Mouse (Mus musculus): ENCODE measurements around the gene Gsdmc4.
"Not testable (repeated sequence)": the region's sequence is repeated elsewhere in the genome, so short reads cannot be mapped to it uniquely, and the experiment has no call there.

The Gsdmc4 gene

GRCm38 (mm10) chr15:63912197-63912596 is at the start of gene Gsdmc4:
Gsdmc4 (minus strand) TSS chr15:63912297.
- not testable (repeated sequence) for DNase-seq

DNA sequence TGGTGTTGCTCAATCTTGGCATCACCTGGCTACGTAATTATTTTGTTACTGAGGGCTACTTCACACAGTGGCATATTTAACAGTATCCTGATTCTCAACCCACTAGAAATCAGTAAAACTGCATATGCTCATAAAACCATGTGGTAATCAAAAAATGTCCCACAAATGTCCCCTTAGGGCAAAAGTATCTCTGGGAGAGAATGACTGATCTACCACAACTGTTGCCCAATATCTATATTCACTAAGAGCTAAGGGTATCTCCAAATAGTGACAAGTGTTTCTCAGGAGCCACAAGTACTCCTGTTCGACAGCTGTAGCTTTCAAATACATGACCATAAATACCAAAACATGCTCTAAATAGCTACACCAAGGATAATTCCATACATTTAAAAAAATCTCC is 48.4 kb upstream of the Gsdmc4 start:
- DNase-seq: no peak

DNA sequence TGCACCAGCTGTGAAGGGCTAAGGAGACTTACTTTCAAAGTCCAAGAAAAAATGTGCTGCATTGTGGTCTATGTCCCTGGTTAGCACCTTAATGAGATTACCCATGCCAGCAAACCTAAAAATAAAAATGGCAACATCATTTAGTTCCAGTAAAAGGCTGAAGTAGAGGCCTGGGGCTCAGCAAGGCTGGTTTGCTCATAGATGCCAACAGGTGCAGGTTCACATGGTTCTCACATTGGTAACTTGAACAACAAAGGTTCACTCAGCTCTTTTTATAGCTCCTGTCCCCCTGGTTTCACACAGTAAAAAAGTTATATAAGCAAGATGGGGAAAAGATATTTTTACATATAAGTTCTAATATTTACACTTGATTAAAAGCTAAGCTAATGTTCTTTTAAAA is 45.5 kb upstream of the Gsdmc4 start:
- no peak for DNase-seq

GRCm38 (mm10) chr15:63953256-63953655 is 41.2 kb upstream of the Gsdmc4 start:
- DNase-seq: no peak

DNA sequence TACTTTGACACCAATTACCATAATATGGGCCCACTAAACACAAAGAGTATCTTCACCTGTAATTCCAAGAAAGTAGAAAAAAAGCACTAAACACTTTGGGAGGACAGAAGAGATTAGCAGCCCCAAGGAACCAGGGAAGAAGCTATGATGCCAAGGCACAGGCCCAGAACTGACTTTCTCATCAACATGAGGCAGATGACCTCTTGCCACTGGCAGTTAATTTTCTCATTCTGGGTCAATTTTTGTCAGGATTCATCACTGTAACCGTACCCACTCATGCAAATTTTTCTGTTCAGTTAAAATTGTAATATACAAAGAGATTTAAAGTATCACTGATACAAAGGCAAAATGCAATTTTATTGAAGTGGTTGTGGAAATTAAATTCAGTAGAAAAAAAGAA is 29.1 kb upstream of the Gsdmc4 start:
- no peak for DNase-seq

GRCm38 (mm10) chr15:63932656-63933055 is 20.6 kb upstream of the Gsdmc4 start:
- DNase-seq: no peak

DNA sequence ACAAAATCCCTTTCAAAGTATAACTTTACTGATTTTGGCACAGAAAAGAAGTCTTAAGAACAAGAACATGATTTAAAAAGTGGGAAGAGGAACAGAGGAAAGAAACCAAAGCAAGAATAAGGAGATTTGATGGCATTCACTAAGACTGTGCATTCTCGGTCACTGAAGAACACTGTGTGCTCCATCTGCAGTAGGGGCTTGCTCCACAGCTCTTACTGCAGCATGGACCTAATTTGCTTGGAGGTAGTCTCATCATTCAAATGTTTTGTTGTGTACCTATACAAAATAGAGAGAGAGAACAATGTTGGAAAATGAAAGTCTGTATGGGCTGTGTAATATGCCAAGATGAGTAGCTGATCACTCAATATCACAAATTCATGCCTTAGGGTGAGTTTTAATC is 19.3 kb upstream of the Gsdmc4 start:
- DNase-seq: no peak

DNA sequence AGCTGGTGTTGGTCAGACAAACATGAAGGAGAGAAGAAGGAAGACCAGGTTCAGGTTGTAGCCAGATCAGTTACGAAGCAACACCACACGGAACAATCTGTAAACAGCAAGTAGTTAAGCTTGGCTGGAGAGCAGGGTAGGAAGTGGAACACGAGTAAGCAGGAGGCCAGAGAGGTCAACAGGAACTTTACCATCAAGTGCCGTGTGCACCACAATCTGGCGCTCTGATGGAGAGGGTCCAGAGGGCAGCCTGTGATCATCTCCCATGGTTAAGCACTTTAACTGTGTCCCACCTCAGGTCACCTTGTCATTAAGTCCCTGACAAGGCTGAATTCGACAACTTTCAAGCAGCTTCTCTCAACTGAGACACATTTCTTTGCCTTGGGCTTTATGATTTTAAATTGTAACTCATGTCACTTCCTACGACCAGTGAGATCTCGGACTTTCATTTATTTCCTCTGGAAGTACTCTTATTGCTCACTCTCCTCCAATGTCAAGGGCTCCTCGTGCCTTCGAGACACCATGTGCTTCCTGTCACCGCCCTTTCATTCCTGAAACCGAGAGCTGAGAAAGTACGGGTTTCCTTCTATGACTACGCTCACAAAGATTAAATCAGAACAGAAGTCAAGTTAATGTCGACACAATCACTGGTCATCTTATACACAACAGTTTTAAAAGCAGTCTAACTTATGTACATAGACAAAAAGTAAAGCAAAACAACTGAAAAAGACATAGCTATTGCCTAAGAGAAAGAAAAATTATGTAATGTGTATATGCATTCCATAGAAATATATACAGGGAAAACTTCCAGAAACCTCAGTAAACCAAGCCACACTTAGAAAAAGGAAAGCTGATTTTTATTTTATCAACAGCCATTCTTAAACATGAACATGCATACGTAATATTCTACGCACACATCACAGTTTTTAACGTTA is 18.3 kb upstream of the Gsdmc4 start:
- no peak for DNase-seq

- no peak for DNase-seq
Observed at GRCm38 (mm10) chr15:63926201-63926600, 14.1 kb upstream of the Gsdmc4 start.

DNA sequence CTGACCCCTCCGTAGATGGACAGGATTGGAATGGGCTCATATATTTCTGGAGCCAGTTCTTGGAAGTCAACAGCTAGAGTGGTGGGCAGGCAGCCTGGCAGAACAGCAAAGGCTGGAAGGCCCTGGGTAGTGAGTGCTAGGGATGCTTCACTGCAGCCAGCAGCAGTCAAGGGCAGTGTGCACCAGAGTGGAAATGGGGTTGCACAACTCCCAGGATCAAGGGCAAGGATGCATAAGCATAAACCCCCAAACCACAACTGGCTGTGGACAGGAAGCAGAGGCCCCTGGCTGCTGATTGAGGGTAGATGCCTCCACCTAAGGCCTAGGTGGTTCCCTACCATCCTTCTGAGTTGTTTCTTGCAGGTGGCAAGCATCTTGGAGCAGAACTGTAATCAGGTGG is 12.4 kb upstream of the Gsdmc4 start:
- no peak for DNase-seq

DNA sequence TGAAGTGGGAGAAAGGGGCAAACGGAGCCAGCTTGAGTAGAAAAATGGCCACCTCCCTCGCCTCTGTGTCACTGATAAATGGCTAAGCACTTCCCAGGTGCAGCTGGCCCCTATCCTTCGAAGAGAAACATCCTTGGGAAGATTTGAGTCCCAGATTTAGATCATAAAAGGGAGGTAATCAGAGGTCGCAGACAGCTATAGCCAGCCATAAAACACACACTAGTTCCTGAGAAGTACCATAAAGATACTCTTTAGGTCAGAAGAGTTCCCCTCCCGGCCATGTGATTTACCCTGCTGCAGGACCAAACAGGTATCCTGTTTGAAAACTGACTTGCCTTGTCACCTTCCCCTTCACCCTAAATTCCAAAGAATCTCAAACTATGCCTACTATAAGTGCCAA is 9.5 kb upstream of the Gsdmc4 start:
- DNase-seq: not testable (repeated sequence)

DNA sequence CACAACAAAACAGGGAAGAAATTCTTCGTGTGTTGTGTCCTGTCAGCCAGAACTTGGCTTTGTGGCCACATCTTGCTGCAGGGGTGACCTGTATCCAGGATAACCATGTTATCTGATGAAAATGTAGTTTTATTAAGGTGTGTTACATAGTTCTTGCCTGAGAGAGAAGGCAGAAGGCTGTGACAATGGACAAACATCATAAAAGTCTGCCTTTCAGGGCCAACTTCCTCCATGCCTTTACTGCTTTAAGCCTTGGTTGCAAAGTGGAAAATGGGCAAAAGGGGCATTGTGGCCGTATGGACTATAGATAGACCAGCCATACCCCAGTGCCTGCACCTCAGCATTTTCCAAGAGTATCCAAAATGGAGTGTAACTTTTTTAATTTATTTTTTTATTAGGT is 7.6 kb upstream of the Gsdmc4 start:
- not testable (repeated sequence) for DNase-seq

DNA sequence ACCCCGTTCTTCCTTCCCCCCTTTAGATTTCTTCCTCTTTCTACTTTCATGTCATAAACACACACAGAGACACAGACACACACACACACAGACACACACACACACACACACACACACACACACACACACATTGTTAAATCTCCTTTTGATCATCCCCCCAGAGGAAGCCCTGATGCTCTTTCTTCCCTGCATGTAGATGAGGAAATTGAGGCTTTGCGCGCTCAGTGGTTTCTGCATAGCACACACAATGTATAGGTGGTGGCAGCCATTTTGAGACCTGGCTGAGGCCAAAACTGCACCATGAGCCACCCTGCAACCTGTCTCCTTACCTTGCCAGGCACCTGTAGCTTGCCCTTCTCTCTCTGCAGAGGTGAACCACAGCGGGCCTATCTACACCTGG is 4.5 kb upstream of the Gsdmc4 start:
- DNase-seq: not testable (repeated sequence)

DNA sequence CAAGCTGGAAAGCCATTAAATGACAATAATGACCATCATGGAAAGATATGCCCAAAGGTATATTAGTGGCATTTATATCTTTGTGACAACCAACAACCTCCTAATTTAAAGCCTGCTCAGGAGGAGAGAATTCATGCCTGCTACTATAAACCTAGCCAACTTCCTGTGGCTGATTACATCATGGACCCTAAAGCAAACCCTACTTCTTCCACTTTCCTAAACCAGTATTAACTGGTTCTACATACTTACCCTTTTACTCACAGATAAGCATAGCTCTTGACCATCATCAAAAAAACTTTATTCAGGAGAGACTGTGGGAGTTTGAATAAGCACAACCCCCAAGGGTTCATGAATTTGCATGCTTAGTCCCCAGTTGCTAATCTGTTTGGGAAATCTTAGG is 2.2 kb downstream of the Gsdmc4 start:
- DNase-seq: not testable (repeated sequence)

DNA sequence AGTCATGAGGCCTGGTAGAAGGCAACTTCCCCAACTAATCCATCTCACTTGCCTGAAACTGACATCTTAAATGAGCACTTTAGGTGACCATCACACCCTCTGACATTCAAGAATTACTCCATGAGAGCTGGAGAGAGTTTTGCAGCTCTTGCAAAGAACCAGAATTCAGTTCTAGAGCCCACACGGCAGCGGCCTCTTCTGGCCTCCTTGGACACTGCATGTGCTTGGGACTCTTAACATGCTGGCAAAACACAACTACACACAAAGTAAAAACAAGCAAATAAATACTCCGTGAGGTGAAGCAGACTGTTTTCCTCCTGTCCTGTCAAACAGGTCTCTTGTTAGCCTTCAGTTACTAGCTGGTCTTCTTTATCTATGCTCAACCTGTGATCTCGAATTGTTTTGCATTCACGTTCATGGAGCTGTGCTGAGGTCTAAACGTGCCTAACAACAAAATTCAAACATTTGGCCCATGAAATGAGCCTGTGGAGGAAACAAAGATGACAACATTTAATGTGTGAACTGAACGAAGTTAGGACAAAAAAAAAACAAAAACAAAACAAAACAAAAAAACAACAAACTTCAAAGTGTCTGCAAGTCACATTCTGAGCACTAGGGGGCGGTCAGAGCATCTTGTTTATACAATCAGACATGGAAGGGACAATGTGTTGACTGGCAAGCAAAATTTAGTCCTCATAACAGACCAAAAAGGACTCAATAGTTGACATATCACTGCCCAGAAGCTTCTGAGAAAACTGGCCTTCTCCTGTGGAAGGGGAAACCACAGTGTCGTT is 16.3 kb downstream of the Gsdmc4 start:
- DNase-seq: not testable (repeated sequence)

DNA sequence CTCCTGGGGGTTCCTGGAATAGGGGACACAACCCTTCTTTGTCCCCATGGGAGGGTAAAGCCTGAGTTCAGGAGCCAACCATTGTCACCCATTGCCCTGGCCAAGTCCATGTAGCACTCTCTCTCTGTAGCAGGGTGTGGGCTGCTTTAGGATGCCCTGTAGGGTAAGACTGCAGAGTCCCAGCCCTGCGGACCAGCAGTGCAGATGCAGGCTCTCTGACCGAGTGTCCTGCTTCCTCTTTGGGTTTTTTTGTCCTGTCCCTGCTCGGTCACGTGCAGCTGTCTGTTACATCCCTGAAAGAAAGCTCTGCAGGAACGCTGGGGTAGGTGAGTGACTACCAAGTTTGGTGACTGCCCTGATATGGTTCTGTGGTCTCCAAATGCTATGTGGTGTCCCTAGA is 23.7 kb downstream of the Gsdmc4 start:
- DNase-seq: not testable (repeated sequence)

- not testable (repeated sequence) for DNase-seq
Observed at GRCm38 (mm10) chr15:63887949-63888348, 24.1 kb downstream of the Gsdmc4 start.

DNA sequence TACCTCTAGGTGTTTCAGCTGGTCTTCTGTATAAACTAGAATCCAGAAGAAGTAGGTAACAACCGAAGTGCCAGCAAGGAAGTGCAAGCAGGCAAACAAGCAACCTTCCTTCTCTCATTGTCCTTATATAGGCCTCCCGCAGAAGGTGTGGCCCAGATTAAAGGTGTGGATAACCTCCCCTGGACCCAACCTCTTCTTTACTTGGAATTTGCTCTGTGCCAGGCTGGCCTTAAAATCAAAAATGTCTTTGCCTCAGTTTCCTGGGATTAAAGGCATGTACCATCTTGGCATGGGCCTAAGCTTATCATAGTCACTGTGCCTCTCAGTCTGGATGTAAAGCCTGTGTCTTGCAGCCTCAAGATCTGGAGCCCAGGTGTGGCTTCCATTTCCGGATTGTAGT is 33.6 kb downstream of the Gsdmc4 start, which contains the start of gene Gsdmc3:
Gsdmc3 (minus strand) TSS at position 101 of the 400 bp plus-strand sequence.
- not testable (repeated sequence) for DNase-seq

DNA sequence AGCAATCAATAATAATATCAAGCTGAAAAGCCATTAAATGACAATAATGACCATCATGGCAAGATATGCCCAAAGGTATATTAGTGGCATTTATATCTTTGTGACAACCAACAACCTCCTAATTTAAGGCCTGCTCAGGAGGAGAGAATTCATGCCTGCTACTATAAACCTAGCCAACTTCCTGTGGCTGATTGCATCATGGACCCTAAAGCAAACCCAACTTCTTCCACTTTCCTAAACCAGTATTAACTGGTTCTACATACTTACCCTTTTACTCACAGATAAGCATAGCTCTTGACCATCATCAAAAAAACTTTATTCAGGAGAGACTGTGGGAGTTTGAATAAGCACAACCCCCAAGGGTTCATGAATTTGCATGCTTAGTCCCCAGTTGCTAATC is 35.9 kb downstream of the Gsdmc4 start:
- DNase-seq: not testable (repeated sequence)

DNA sequence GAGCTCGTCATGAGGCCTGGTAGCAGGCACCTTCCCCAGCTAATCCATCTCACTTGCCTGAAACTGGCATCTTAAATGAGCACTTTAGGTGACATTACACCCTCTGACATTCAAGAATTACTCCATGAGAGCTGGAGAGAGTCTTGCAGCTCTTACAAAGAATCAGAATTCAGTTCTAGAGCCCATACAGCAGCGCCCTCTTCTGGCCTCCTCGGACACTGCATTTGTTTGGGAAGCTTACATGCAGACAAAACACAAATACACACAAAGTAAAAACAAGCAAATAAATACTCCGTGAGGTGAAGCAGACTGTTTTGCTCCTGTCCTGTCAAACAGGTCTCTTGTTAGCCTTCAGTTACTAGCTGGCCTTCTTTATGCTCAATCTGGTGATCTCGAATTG is 50.1 kb downstream of the Gsdmc4 start:
- not testable (repeated sequence) for DNase-seq

All from right cerebral cortex, adult 18-20 months (tissue).